Mouse (Mus musculus) heart, postnatal 0 days (tissue): ENCODE measurements at regions not wholly inside any gene's neighbourhood (a gene's known extent, or its start where the extent isn't known, plus 50 kb on each side); places are given as distances from the start of the nearest gene placed in this dataset.

ENCODE experiments used
- CTCF ChIP-seq: IDR thresholded peaks from 2 replicates; pipeline ENCODE4 v1.5.1; 2016; ENCODE audit warnings: antibody characterized with exemption, control low read depth, low read depth
- EP300 ChIP-seq: IDR thresholded peaks from 2 replicates; pipeline ENCODE4 v1.6.1; 2016; ENCODE audit warnings: antibody characterized with exemption, low read depth

DNA sequence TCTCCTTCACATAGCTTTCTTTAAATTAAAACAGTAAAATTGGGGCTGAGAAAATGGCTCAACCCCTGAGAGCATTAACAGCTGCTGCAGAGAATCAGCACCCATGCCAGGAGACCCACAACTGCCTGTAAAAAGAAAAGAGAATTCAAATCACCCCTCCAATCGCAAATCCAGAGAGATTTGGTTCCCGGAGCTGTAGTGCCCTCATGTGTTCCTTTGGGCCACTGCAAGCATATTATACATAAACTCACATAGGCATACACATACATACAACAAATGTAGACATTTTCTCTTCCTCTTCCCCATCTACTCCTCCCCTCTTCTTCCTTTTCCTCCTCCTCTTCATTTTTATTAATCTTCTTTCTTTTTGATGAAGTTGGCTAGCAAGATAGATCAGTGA is 616.5 kb downstream of the Dok5 start:
- no peak for TF ChIP-seq EP300
- no peak for TF ChIP-seq CTCF
